Mouse (Mus musculus) CH12F3 (cell line): Measurements from ENCODE around the gene Mapk10.

ENCODE experiments used
- in situ Hi-C: fragments of 300-500 bp; cut with MboI; formaldehyde crosslinking; loops from 2 replicates; pipeline ENCODE4 v1.14.3; 2020; ENCODE audit warnings: low sequenced_read_pairs

The Mapk10 gene

GRCm38 (mm10) chr5:103166755-103167154, 44.4 kb downstream of the Mapk10 start:
- in situ Hi-C loops, result no loop called here

DNA sequence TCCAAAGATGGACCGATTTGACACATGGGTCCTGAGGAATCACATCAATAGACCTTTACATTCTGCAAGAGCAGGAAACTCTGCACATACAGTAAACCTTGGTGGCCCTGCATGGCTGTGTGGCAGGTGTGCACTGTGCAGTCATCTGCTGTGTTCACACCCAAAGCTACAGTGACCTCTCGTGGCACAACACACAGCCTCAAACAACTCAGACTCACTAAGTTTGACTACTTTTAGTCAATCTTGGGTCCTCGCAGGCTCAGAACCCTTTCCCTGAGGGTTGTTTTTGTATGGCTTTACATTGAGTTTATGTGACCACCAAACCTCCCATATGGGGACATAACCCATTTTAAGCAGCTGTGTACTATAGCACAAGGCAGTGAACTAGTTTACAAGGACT, 47.1 kb downstream of the Mapk10 start:
- in situ Hi-C loops, result no loop called here

GRCm38 (mm10) chr5:103161574-103161973, 49.6 kb downstream of the Mapk10 start:
- in situ Hi-C loops, result no loop called here

DNA sequence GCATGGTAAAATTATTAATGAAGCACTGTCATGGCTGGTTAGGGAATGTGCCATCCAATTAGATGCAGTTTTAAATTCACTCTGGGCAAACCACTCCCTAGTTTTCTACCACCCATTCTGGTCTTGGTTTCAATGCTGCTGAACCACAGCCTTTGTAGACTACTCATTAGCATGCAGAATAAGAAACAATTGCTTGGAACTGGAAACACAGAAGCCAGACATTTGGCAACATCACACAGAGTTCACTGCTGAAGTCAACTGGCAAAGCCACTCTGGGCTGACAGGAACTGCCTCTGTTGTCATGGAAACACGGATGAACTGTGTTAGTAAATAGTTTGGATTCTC, 50.0 kb downstream of the Mapk10 start:
- in situ Hi-C loops, result no loop called here

GRCm38 (mm10) chr5:103160314-103161195, 50.6 kb downstream of the Mapk10 start:
- in situ Hi-C loops, result no loop called here

DNA sequence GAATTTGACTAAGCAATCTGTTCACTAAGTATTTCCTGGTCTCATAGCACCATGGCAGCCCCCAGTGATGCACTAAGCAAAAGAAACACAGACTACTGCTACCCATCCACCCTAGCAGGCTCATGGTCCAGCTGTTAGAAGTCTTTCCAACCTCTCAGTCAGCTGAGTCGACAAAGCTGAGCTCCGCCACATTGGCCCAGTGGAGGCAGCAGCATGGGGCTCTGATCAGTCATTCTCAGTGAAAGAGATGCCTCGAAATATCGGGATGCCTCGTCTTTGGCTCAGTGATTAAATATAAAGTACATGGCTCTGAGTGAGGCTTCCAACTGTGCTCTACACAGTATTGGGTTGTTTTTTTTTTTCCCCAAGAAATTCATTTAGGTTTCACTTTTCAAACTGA, 70.2 kb downstream of the Mapk10 start:
- in situ Hi-C loops, result no loop called here

- in situ Hi-C loops, result no loop called here
Measured at GRCm38 (mm10) chr5:103134839-103135238, 76.3 kb downstream of the Mapk10 start.

DNA sequence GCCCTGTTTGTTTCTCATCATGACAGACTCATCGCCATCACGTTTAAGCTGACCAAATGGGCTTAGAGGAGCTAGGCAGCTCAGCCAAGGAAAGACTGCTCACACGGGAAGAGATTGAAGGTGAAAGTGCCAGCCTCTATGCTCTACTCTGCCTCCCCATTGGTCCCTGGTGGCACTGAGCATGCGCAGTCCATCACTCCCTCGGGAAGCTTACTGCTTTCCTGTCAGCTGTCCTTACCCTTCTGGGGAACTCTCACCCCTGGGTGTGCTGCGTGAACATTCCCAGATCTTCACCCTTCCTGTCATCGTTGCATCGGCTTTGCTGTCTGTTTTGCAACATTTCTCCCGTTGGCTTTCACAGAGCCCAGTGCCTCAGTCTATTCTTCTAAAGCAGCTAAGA, 77.5 kb downstream of the Mapk10 start:
- in situ Hi-C loops, result no loop called here

- in situ Hi-C loops, result no loop called here
Measured at GRCm38 (mm10) chr5:103132814-103133213, 78.3 kb downstream of the Mapk10 start.

DNA sequence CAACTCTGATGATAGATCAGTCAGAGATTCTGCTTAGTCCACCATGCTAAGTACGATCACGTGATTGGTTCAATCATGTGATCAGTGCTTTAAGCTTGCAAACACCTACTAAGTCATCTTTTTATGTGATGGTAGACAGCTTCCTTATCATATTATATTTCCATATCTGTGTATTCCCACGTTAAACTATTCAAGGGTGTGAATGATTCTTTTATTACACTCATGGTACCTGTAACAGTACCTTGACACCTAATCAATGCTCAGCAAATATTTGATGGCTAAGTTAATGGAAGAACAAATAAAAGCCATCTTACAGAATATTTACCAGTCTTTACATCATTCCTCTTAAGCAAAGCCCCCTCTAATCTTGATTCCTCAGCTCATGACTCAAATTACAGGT, 91.5 kb downstream of the Mapk10 start:
- in situ Hi-C loops, result no loop called here

DNA sequence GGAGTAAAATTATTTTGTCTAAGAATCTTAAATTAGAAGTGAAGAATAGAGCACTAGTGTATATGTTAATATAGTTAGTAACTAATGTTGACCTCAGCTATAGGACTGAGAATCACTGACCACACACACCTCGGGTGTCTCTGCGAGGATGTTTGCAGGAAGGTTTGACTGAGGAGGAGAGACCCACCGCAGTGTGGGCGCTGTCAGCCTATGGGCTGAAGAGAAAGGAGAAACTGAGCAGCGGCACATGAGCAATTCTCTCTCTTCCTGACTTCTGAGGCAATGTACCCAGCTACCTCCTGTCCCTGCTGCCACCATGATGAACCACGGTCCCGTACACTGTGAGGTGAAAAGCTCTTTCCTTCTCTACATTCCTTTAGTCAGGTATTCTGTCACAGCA, 95.6 kb downstream of the Mapk10 start:
- in situ Hi-C loops, result no loop called here

- in situ Hi-C loops, result no loop called here
Measured at GRCm38 (mm10) chr5:103112471-103112870, 98.7 kb downstream of the Mapk10 start.

DNA sequence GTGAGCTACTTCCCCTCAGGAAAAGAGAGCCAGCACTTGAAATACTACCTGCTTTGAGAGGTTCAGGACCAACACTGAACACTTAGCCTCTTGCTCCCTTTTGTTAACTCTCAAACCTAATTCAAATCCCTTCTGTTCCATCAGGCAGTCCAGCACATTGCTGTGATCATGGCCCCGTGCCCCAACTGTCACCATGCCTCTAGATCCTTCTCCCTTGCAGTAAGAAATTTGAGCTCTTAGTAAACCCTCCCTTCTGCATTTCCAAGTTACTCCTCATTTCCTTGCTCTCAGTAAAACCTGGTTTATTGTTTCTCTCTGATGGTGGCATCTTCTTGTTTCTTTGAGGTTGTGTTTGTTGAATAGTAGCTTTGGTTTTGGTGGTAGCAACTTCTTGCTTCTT, 101.7 kb downstream of the Mapk10 start:
- in situ Hi-C loops, result no loop called here

DNA sequence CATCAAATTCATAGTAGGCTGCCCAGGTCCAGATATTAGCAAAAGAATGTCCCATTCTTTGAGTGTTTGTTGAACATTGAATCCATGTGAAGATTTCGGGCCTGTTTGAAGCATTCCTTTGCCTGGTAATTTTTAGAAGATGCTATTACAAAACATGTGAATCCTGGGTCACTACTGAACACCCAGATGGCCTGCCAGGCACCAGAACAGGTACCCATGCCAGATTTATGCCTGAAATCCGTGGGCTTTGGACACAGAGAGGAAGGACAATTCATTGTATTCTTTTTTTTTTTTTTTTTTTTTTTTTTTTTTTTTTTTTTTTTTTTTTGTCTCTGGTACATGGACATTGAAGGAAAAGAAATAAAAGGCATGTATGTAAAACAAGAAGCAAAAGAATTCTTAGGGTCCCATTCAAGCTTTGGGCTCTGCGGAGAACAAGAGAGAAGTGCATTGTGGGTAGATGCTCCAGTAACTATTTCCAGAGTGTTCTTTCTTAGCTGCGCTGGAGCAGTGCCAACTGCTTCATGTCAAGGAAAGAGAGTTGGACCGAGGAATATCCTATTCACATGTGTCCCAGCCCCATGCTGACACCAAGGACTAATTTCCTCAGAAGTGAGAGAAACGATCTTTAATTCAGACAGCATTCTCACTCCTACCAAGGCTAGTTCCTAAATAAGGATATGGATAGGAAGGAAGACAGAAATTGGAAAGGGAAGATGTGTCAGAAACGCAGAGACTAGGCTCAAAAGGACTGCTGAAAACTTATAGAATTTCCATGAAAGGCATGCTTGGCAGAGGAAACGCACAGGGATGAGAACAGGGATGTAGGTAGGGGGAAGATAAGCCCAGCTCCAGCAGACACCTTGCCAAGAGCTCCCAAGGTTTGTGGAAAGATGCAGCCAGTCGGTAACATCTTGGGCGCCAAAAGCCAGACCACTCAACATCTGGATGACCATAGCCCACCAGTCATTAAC, 105.4 kb downstream of the Mapk10 start:
- in situ Hi-C loops, result no loop called here

DNA sequence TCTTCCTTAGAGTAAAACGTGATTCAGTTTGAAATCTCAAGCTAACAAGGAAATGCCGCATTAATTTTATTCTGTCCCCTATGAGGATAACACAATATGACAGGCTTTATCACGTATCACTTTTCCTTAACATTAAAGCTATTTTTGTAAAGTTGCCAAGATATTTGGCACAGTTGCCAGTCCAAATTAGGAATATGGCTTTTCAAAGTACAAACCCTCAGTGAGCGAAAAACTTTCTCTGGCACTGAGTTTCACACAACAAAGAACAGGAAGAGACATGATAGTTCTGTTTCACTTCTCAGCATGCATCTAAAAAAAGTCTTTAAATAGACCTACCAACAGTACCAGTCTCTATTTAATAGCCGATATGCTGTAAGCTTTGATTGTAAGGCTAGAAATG, 107.1 kb downstream of the Mapk10 start:
- in situ Hi-C loops, result no loop called here

DNA sequence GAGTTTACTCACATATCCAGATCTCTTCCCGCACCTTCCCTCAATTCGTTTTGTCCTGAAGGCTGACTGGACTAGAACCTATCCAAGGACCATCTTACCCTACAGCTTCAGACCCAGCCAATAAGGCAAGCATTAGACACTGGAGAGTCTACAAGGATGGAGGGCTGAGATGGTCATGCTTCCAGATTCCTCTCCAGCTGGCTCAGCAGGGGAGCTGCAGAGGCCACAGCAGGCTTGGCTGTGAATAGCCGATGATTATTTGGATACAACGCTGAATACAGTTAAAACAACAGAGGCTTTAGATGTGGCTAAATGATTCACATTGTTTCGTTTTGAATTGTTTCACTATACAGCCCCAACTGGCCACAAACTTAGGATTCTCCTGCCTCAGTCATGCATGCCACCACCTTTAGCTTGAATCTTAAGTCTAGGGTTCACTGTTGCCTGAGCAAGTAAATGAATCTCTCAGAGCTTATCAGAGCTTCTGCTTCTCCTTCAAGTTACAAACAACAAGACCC, 108.2 kb downstream of the Mapk10 start:
- in situ Hi-C loops, result no loop called here

- in situ Hi-C loops, result no loop called here
Measured at GRCm38 (mm10) chr5:103102176-103102575, 109.0 kb downstream of the Mapk10 start.

DNA sequence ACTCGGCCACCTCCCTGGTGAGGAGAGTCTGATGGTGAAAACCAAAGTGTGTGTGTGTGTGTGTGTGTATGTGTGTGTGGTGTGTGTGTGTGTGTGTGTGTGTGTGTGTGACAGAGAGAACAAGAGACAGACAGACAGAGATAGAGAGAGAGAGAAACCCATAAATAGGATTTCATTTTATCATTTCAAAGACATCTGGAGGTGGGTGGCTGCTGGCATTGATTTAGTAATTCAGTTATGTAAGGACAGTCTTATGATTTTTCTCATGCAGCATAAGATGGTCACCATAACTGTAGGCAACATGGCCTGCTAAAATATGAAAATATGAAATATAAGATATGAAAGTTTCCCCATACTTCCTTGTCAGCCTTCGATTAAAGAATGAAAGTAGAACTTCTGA, 117.0 kb downstream of the Mapk10 start:
- in situ Hi-C loops, result no loop called here

GRCm38 (mm10) chr5:103085844-103086243, 125.3 kb downstream of the Mapk10 start:
- in situ Hi-C loops, result no loop called here

DNA sequence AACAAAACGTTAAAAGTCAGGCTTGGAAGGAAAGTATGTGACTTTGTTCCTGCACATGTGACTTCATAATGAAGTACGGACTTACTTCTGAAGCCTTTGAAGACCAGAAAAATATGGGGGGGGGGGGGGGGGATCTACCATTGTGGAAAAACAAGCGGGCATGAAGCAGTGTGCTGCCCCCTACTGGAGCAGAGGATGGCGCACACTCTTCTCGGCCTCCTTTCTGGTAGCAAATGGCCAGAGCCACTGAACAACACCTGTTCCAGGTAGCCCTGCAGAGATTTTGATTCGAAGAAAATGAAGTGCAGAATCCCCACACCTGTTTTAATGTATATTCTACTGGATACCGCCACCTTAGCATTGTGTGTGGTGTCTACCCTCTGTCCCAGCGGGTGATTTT, 135.7 kb downstream of the Mapk10 start:
- in situ Hi-C loops, result no loop called here

DNA sequence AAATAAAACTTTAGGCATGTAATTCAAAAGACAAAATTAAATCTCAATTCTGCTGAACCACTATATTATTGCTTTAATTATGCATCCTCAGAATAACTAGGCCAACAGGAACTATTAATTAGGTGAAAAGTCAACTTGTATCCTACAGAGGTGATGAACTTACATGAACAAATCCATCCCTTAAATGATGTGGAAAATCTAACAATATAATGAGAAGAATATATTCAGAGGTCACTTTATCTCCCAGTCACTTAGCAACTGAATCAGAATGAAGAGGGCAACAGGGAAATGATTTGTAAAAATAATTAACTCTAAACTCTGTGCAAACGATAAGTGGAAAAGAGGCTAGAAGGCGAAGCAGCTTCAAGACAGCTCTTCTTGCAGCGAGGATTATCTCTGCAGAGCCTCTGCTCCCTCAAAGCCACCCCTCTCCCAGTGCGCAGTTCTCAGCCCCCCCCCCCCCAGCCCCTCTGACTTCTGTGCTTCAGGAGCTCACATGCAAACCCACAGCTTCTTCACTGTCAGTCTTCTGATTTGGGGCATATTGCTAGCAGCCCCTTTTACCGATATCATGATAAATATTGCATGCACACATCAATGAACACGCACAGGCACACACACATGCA, 138.8 kb downstream of the Mapk10 start:
- in situ Hi-C loops, result no loop called here
